Mouse (Mus musculus) brain, embryonic 14.5 days (tissue): ENCODE data around the gene Bcl2l2.

ENCODE experiments used
- CTCF ChIP-seq: fragments of 200-500 bp; IDR thresholded peaks from 2 replicates; pipeline ENCODE4 v1.5.1; 2012; ENCODE audit warnings: inconsistent platforms, mild to moderate bottlenecking, moderate library complexity, borderline replicate concordance; ENCODE audit not compliant: insufficient read depth, insufficient read length; ENCODE audit errors: extremely low read depth
- POLR2A ChIP-seq: fragments of 200-500 bp; IDR thresholded peaks from 2 replicates; pipeline ENCODE4 v1.6.1; 2012; ENCODE audit warnings: mild to moderate bottlenecking, inconsistent platforms, borderline replicate concordance; ENCODE audit not compliant: poor library complexity, insufficient read depth, insufficient read length, severe bottlenecking; ENCODE audit errors: extremely low read depth

DNA sequence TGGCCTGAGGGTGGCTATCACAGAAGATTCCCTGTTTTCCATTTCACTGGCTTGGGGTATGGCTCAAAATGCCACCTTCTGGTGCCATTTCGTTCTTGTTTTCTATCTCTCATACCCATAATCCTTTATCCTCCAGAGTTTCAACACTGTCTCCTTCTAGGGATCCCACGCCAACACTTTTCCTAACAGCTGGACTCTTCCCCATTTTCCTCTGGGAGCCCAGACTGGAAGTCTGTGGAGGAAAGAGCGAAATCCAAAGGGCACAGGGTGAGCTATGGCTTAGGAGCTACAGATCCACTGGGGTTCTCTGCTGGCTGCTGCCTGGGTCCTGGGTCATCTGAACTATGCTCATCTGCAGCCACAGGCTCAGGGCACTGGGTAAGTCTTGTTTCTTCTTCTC, 9.0 kb upstream of the Bcl2l2 start:
- no peak for TF ChIP-seq CTCF
- TF ChIP-seq POLR2A: no peak
